23 mouse cellular contexts compared by ENCODE assay signal in the genomic region with DNA sequence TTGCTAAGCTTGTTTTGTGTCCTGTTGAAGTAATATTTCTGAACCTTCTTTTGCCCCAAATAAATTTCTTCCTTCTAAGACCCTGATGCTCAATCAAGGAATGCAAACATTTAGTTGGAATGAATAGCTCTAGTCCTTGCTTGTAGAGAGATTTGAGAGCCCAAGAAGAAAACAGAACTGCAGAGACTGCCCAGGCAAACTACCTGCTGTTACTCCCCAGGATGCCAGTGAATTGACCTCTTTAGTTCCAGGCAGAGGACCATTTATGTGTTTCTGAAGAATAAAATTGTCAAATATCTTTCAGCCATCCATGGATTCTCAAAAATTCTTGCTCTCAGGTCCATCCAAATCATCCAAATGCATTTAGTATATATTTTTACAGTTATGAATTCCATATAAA.
A peak's percentile ranks its signal among the peaks of the same experiment; 100 is the strongest.
DNase-seq lines count a peak whose midpoint lies in the region; ATAC-seq and TF ChIP-seq lines count a peak whose summit lies in the region.
"Had no signal": no experiment of that assay in that cellular context is flagged by ENCODE, and none has a peak within 500 bp of the region (broad histone marks: within the 10 kb centered on the region; RNA-seq: fewer than 3 reads in every experiment).

No protein-coding gene starts in this region.

- ATAC-seq in cerebellum, adult (ENCODE audit: insufficient number of reproducible peaks, low FRiP score, low TSS enrichment), result peak; percentile 81
- ATAC-seq: activated CD4-positive, CD25-positive, alpha-beta regulatory T cell, adult 4 months; forebrain, embryonic 14.5 days; forebrain, postnatal 0 days; hindbrain, embryonic 16.5 days; intestine, embryonic 16.5 days had no signal

- DNase-seq in cerebellum, postnatal 4 days (ENCODE audit: low spot score in 2 of 2), result no peak
- peak; percentile 22 to 61 for DNase-seq in cerebellum, adult 2 months
- DNase-seq in cerebellum, adult 9-11 months, result peak; percentile 44
- DNase-seq in layer of hippocampus, postnatal 36 days, result no peak
- DNase-seq in urinary bladder, adult 18-20 months (ENCODE audit: low spot score in 2 of 2), result no peak
- DNase-seq in retina, embryonic 14.5 days (ENCODE audit: low spot score), result no peak
- no peak for DNase-seq in adrenal gland, adult (ENCODE audit: inconsistent age in 2 of 2, low spot score in 1 of 2)
- DNase-seq: adrenal gland, adult 2 months; adrenal gland, postnatal 14 days; forebrain, postnatal 0 days; gastrocnemius, adult 2 months; gastrocnemius, postnatal 14 days; heart, adult 11 months; kidney, adult 18-20 months had no signal

- no peak for TF ChIP-seq POLR2A in cerebellum, adult 2 months (IDR thresholded peaks at IDR 0.05; ENCODE audit: borderline replicate concordance, insufficient read depth, low read length)

- no peak overlapping the region for H3K4me3 ChIP-seq in cerebellum, adult 2 months (replicated peaks; ENCODE audit: insufficient read depth, low read depth, low read length)
- H3K4me3 ChIP-seq: embryonic facial prominence, embryonic 12.5 days; embryonic facial prominence, embryonic 15.5 days; gastrocnemius, adult 2 months; hindbrain, embryonic 10.5 days; hindbrain, embryonic 13.5 days had no signal

- H3K4me1 ChIP-seq in cerebellum, adult 2 months (ENCODE audit: control insufficient read depth, insufficient read depth, low read length), result no peaks in the 10 kb centered on the region; the same call in 1 of the 2 replicates
- H3K4me1 ChIP-seq: embryonic facial prominence, embryonic 12.5 days; embryonic facial prominence, embryonic 15.5 days; hindbrain, embryonic 10.5 days; hindbrain, embryonic 13.5 days had no signal

- TF ChIP-seq CTCF in cerebellum, adult 2 months (IDR thresholded peaks at IDR 0.05; ENCODE audit: borderline replicate concordance, insufficient read depth, low read depth, low read length), result no peak

- H3K27ac ChIP-seq in cerebellum, adult 2 months (ENCODE audit: insufficient read depth, low read length), result no peak overlapping the region
- H3K27ac ChIP-seq: embryonic facial prominence, embryonic 12.5 days; embryonic facial prominence, embryonic 15.5 days; gastrocnemius, adult 2 months; hindbrain, embryonic 10.5 days; hindbrain, embryonic 13.5 days had no signal

- no peaks in the 10 kb centered on the region for H3K27me3 ChIP-seq in cerebellum, adult 2 months (ENCODE audit: control insufficient read depth, insufficient read depth, low read length)
- H3K27me3 ChIP-seq: embryonic facial prominence, embryonic 12.5 days; embryonic facial prominence, embryonic 15.5 days; hindbrain, embryonic 13.5 days had no signal

Comparison
In these comparisons a context has a peak if more than half of its experiments do, and no peak if none do; other contexts are left out.
1. DNase-seq: peak in cerebellum, adult 2 months (2 of 2) and cerebellum, adult 9-11 months (single experiment); none in cerebellum, postnatal 4 days (0 of 2), layer of hippocampus, postnatal 36 days (0 of 2), urinary bladder, adult 18-20 months (0 of 2), retina, embryonic 14.5 days (single experiment) and adrenal gland, adult (0 of 2).